19 mouse cellular contexts compared by ENCODE assay signal in the genomic region with DNA sequence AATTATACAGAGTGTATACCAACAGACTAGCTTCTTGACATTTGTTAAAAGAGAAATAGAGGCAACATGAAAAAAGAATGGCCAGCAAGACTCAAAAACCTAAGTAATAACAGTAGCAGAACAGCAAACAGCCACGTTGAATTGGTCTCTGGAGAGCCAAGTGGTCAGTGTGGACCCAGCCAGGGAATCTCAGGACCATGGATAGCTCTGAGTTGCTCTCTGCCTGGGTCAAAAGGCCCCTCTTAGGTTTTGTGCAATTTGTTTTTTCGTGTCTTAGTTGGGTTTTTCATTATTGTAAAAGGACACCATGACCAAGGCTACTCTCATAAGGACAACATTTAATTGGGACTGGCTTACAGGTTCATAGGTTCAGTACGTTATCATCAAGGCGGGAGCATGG.
DNase-seq lines count a peak whose midpoint lies in the region; ATAC-seq lines count a peak whose summit lies in the region.
"Had no signal": no experiment of that assay in that cellular context is flagged by ENCODE, and none has a peak within 500 bp of the region (broad histone marks: within the 10 kb centered on the region; RNA-seq: fewer than 3 reads in every experiment).

No protein-coding gene starts in this region.

- no peaks in the 10 kb centered on the region for H3K9me3 ChIP-seq in hindbrain, embryonic 16.5 days (ENCODE audit: control insufficient read depth, low read length)
- H3K9me3 ChIP-seq in midbrain, embryonic 16.5 days (replicated peaks; ENCODE audit: control insufficient read depth, low read length, poor library complexity, severe bottlenecking) = no peaks in the 10 kb centered on the region
- H3K9me3 ChIP-seq: embryonic facial prominence, embryonic 12.5 days; G1E; intestine, embryonic 15.5 days; lung, embryonic 15.5 days; midbrain, embryonic 10.5 days had no signal

- H3K27me3 ChIP-seq in hindbrain, embryonic 16.5 days (replicated peaks; ENCODE audit: control insufficient read depth, insufficient read depth, low read length) = no peaks in the 10 kb centered on the region
- no peaks in the 10 kb centered on the region for H3K27me3 ChIP-seq in midbrain, embryonic 16.5 days (ENCODE audit: control insufficient read depth, insufficient read depth, low read depth, low read length)
- H3K27me3 ChIP-seq: embryonic facial prominence, embryonic 12.5 days; intestine, embryonic 15.5 days; lung, embryonic 15.5 days had no signal

- 0 out of 2 replicates have a peak, but pooled peaks have one; percentile 58 for ATAC-seq in megakaryocyte progenitor cell, adult 5-6 weeks (replicated peaks; ENCODE audit: poor library complexity)
- no peak for ATAC-seq in hindbrain, embryonic 16.5 days
- ATAC-seq in midbrain, embryonic 16.5 days = no peak
- ATAC-seq: intestine, embryonic 15.5 days had no signal

- no peak overlapping the region for H3K9ac ChIP-seq in hindbrain, embryonic 16.5 days (ENCODE audit: low read depth, low read length)
- H3K9ac ChIP-seq in midbrain, embryonic 16.5 days (ENCODE audit: low read depth, low read length) = no peak overlapping the region
- H3K9ac ChIP-seq: embryonic facial prominence, embryonic 12.5 days; intestine, embryonic 15.5 days; lung, embryonic 15.5 days had no signal

- no peak overlapping the region for H3K27ac ChIP-seq in hindbrain, embryonic 16.5 days (ENCODE audit: low read depth, low read length)
- H3K27ac ChIP-seq in midbrain, embryonic 16.5 days (ENCODE audit: low read length) = no peak overlapping the region
- H3K27ac ChIP-seq: embryonic facial prominence, embryonic 12.5 days; intestine, embryonic 15.5 days; left cerebral cortex, adult 2 months; lung, embryonic 15.5 days; midbrain, embryonic 10.5 days had no signal

- WGBS in hindbrain, embryonic 16.5 days = 56% methylated on average over 4 of the region's 4 CpGs
- WGBS in midbrain, embryonic 16.5 days = 71% methylated on average over 4 of the region's 4 CpGs

- no peak overlapping the region for H3K4me2 ChIP-seq in hindbrain, embryonic 16.5 days (ENCODE audit: low read length)
- H3K4me2 ChIP-seq in midbrain, embryonic 16.5 days (ENCODE audit: low read length) = no peak overlapping the region
- H3K4me2 ChIP-seq: embryonic facial prominence, embryonic 12.5 days; intestine, embryonic 15.5 days; lung, embryonic 15.5 days had no signal

- no peaks in the 10 kb centered on the region; the same call in 1 of the 2 replicates for H3K4me1 ChIP-seq in hindbrain, embryonic 16.5 days (ENCODE audit: control insufficient read depth, insufficient read depth, low read depth, low read length)
- peaks cover 8% of the 10 kb centered on the region for H3K4me1 ChIP-seq in midbrain, embryonic 16.5 days (ENCODE audit: control insufficient read depth, insufficient read depth, low read length)
- H3K4me1 ChIP-seq: embryonic facial prominence, embryonic 12.5 days; intestine, embryonic 15.5 days; midbrain, embryonic 10.5 days had no signal

- H3K36me3 ChIP-seq in hindbrain, embryonic 16.5 days (ENCODE audit: control insufficient read depth, insufficient read depth, low read length) = no peaks in the 10 kb centered on the region
- no peaks in the 10 kb centered on the region for H3K36me3 ChIP-seq in midbrain, embryonic 16.5 days (ENCODE audit: control insufficient read depth, insufficient read depth, low read length)
- H3K36me3 ChIP-seq: embryonic facial prominence, embryonic 12.5 days; G1E; intestine, embryonic 15.5 days; lung, embryonic 15.5 days; midbrain, embryonic 10.5 days had no signal

- H3K4me3 ChIP-seq in hindbrain, embryonic 16.5 days (ENCODE audit: low read length) = no peak overlapping the region
- no peak overlapping the region for H3K4me3 ChIP-seq in midbrain, embryonic 16.5 days (ENCODE audit: low read depth, low read length)
- H3K4me3 ChIP-seq: embryonic facial prominence, embryonic 12.5 days; intestine, embryonic 15.5 days; left cerebral cortex, adult 2 months; lung, embryonic 15.5 days; midbrain, embryonic 10.5 days had no signal

- peak; percentile 44 for DNase-seq in heart, postnatal 4 days
- DNase-seq in heart, adult 18-20 months = no peak
- peak; percentile 30 for DNase-seq in A20 (ENCODE audit: low read depth, low spot score)
- DNase-seq in embryo, embryonic 9.5 days (ENCODE audit: extremely low spot score) = peak; percentile 40
- no peak for DNase-seq in testis, postnatal 10 days (ENCODE audit: low spot score)
- DNase-seq: cerebellum, adult 2 months; heart, postnatal 14 days; liver; right cerebral cortex, postnatal 4 days; thymus, postnatal 14 days had no signal

Comparison
In these comparisons a context has a peak if more than half of its experiments do, and no peak if none do; other contexts are left out.
1. DNase-seq: peak in heart, postnatal 4 days (single experiment), A20 (single experiment) and embryo, embryonic 9.5 days (single experiment); none in heart, adult 18-20 months (0 of 2) and testis, postnatal 10 days (single experiment).